Mouse (Mus musculus): ENCODE data around the gene Hadhb.

DNA sequence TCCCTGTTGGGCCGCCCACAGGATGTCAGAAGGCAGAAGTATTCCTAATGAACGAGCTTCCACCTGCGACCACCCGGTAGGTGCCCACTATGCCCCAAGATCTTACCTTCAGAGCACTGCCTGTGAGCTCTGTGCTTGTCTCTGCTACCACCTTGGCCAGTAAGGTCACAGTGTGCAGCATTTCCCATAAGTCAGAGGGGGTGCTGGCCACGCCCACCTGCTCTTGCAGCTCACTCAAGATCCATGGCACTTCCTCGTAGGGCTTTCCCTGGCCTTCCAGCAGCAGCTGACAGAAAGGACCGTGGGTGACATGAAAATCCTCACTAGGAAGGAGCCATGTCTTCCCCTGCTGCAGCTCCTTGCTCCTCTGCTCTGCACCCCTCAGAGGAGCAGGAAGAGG lies 43.2 kb downstream of the Hadhb start:
- TF ChIP-seq EP300 (IDR thresholded peaks at IDR 0.05; ENCODE audit: low read depth) (no peak), CTCF (IDR thresholded peaks at IDR 0.05; ENCODE audit: low read depth) (no peak)

All from liver, postnatal 0 days (tissue).